Mouse (Mus musculus) spleen, adult 2 months (tissue): Measurements from ENCODE around the gene Zbtb16.

Experiments used
- CTCF ChIP-seq: fragments of 200-500 bp; IDR thresholded peaks from 2 replicates; pipeline ENCODE4 v1.5.1; 2011; ENCODE audit warnings: mild to moderate bottlenecking, inconsistent platforms; ENCODE audit not compliant: insufficient read depth, insufficient read length, insufficient replicate concordance; ENCODE audit errors: extremely low read depth
- POLR2A ChIP-seq: fragments of 200-500 bp; IDR thresholded peaks from 2 replicates; pipeline ENCODE4 v1.6.1; 2011; ENCODE audit warnings: low read depth, low read length, inconsistent platforms

GRCm38 (mm10) chr9:48673804-48674203 is 162.2 kb downstream of the Zbtb16 start:
- TF ChIP-seq CTCF, result no peak
- no peak for TF ChIP-seq POLR2A
